Mouse (Mus musculus): ENCODE results near the gene Lrp1.

Gene Lrp1

DNA sequence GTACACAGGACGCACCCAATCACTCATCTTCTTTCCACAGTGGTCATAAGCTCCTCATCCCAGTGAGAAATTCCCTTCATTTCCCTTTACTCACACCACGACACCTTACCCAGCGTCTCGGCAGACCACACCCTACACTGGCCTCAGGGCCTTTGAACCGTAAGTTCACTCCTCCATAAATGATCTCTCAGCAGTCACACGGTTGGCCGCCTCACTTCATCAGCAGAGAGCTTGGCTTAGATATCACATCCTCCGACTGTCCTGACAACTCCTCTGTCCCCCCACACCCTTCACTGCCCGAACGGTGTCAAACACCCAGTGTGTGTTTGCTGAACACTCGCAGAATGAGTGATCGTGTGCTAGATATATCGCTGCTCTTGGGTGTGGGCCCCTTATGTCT is 28.1 kb downstream of the Lrp1 start:
- no peak for DNase-seq (ENCODE audit: low read depth, low spot score)

DNA sequence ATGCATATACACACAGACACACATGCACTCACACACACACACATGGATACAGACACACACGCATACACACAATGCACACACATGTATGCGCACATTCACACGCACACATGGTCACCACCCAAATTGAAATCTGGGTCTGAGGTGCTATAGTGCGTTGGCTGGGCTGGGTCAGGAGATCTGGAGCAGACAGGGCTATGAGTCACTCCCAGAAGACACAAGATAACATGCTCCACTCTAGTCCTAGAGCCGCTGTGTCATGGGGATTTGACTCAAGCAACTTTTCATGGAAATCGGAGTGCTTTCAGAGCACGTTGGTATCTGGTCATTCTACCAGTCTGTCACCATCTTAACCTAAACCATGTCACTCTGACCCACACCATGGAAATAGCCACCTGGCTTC is 28.5 kb downstream of the Lrp1 start:
- no peak for DNase-seq (ENCODE audit: low read depth, low spot score)

DNA sequence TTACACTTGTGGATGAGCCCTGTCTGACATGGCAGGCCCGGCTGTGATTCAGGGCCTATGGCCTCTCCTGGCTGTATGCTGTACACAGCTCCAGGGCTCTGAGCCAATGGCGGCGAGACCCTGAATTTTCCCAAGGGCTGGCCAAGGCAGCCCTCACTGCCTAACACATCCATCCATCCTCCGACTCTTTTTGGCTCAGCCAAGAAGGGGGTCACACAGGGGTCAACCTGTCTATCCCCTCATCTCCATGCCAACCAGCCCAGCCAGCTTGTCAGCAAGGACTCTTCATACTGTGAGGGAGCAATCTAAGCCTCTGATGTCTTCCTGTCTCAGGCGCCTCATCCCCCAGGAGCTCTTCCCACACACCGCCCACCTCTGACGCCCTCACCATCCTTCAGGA is 29.4 kb downstream of the Lrp1 start:
- peak; percentile 82 for DNase-seq (ENCODE audit: low read depth, low spot score)

- DNase-seq (ENCODE audit: low read depth, low spot score), result peak; percentile 55
These were observed 30.0 kb downstream of the Lrp1 start for GRCm38 (mm10) chr10:127590831-127591451.

- DNase-seq (ENCODE audit: low read depth, low spot score), result peak; percentile 87
These were observed 30.7 kb downstream of the Lrp1 start for GRCm38 (mm10) chr10:127590256-127590655.

DNA sequence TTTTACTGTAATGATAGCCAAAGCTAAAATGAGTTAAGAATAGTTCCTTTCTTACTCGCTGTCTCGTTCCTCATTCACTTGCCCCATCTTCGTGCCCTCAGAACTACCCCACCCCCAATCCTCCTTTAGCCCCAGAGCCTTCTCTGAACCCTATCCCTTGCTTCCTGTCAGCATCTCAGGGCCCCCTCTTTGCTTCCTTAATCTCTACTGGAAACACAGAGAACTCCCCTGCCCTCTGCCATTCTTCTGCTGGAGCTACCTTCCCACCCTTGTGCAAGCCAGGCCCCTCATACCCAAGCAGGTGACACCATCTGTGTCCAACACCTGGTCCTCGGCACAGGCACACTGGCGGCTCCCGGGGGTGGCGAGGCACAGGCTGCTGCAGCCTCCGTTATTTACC is 33.2 kb downstream of the Lrp1 start:
- no peak for DNase-seq (ENCODE audit: low read depth, low spot score)

DNA sequence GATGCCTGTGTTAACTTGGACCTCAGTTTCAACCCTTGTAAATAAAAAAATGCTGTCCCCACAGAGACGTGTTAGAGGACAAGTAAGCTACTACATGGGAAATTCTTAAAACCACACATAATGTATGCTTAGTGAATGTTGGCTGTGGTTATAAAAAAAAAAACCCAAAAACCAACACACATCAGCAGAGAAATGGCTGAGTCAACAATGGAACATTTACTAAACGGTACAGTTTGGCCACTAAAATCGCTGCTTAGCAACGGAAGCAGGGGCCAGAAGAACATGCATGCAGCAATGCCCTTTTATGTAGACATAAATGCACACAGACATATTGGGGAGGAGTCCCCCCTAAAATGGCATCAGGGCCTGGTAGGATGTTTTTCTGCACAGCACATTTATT is 34.7 kb downstream of the Lrp1 start:
- no peak for DNase-seq (ENCODE audit: low read depth, low spot score)

GRCm38 (mm10) chr10:127585598-127585997 is 35.4 kb downstream of the Lrp1 start:
- peak; percentile 37 for DNase-seq (ENCODE audit: low read depth, low spot score)

DNA sequence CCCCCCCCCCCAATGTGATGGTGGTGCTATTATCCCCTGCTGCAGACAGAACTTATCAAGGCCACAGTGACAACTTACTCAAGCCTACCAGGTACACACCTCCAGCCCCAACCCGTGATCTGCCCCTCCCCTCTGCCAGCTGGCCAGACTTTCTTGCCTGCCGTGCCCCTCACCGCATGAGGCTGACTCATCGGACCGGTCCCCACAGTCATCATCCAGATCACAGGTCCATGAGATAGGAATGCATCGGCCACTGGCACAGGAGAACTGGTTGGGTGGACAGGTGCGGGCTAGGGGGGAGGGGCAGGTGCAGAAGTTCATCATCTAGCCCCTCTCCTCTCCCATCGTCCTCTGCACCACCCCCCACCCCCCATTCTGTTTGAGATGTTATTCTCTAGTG is 37.3 kb downstream of the Lrp1 start:
- DNase-seq (ENCODE audit: low read depth, low spot score), result no peak

- no peak for DNase-seq (ENCODE audit: low read depth, low spot score)
These were observed 39.7 kb downstream of the Lrp1 start for GRCm38 (mm10) chr10:127581291-127581690.

- no peak for DNase-seq (ENCODE audit: low read depth, low spot score)
These were observed 43.0 kb downstream of the Lrp1 start for GRCm38 (mm10) chr10:127577982-127578381.

- DNase-seq (ENCODE audit: low read depth, low spot score), result no peak
These were observed 43.8 kb downstream of the Lrp1 start for GRCm38 (mm10) chr10:127577156-127577555.

- peak; percentile 57 for DNase-seq (ENCODE audit: low read depth, low spot score)
These were observed 44.5 kb downstream of the Lrp1 start for GRCm38 (mm10) chr10:127576381-127576961.

GRCm38 (mm10) chr10:127575741-127576140 is 45.2 kb downstream of the Lrp1 start:
- no peak for DNase-seq (ENCODE audit: low read depth, low spot score)

DNA sequence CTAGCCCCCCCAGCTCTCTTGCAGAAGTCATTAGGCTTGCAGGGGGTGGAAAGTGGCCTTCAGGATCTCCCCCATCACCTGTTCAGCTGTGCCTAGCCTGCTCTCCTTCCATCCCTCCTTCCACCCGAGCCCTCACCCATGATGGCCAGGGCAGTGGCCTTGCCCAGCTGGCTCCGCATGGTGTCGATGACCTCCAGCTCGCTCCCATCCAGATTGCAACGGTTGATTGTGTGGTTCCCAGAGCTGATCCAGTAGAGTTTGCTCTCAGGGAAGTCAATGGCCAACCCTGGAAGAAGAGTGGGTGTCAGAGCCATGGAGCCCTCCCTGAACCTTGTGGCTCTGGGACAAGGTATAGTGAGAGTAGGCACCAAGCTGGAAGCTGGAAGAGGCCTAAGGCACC is 48.7 kb downstream of the Lrp1 start:
- no peak for DNase-seq (ENCODE audit: low read depth, low spot score)

DNA sequence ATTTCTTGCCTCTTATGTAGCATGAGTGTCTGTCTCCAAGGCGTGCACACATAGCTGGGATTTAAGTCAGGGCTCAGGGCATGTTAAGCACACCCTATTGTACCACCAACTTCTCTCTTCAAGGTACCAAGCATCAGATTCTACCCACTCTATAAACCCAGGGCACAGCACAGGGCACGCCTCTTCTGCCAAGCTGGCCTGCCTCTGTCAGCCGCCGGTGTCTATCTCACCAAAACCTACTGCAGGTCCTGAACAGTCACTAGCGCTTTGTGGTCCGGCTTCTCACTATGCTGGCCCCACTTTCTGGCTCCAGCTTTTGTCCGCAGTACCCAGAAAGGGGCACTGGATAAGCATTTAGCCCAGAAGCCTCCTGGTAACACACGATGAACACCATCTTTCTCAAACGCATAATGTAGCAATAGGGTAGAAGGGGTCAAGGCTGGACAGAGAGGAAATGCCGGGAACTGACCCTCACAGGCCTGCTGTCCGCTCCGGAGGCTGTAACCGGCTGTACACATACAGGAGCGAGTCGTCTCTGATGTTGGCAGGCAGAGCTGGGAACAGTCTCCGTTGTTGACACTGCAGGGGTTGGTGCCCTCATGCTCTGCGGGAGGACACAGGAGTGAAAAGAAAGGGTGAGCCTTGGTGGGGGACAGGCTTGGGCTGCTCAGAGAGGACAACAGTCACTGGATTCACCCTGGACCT is 49.9 kb downstream of the Lrp1 start:
- DNase-seq (ENCODE audit: low read depth, low spot score), result no peak

DNA sequence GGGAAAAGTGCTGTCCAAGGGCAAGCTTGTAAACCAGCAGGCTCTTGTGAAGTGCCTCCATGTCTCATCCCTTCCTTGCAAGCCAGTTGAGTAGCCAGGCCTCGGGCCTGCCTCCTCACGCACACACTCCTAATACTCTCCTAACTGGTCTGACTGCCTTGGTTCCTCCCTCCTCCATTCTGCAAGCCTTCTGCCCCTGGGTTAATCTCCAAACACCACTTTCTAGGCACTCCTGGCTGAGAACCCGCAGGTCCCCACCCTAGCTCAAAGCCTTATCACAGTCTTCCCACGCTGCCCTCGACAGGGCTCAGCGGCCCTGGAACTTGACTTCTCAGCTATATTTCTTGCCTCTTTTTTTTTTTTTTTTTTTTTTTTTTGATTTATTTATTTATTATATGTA is 50.6 kb downstream of the Lrp1 start:
- DNase-seq (ENCODE audit: low read depth, low spot score), result no peak

- peak; percentile 87 for DNase-seq (ENCODE audit: low read depth, low spot score)
These were observed 51.5 kb downstream of the Lrp1 start for GRCm38 (mm10) chr10:127569450-127569849.

DNA sequence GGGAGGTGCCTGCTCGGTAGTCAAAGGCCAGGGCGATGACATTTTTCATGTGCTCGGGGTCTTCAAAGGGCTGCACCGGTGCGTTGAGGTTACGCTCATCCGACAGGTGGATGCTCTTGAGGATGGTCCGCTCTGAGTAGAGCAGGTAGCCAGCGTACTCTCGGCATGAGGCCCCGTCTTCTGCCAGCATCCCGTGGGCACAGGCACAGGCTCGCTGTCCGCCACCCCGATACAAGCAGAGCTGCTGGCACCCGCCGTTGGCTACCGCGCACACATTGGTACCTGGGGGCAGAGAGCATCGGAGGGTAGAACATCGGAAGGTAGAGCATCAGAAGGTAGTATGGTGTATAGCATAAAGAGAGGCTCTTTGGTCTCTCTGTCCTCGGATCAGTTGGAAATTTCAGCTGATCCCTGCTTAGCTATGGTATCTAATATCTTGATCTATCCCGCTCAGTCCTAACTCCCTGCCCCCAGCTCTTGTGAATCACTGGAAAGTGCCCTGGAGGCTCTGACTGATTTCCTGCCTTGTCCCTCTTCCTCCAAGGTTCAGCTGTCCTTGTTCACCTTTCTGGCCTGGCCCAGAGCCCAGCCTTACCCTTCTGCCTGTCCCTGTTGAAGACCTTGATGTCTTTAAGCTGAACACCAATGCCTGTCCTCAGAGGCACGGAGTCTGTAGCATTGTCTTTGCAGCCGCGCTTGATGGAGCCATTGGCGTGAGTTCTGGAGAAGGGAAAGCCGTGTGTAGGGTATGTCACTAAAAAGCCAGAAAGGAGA is 54.2 kb downstream of the Lrp1 start:
- DNase-seq (ENCODE audit: low read depth, low spot score), result no peak

DNA sequence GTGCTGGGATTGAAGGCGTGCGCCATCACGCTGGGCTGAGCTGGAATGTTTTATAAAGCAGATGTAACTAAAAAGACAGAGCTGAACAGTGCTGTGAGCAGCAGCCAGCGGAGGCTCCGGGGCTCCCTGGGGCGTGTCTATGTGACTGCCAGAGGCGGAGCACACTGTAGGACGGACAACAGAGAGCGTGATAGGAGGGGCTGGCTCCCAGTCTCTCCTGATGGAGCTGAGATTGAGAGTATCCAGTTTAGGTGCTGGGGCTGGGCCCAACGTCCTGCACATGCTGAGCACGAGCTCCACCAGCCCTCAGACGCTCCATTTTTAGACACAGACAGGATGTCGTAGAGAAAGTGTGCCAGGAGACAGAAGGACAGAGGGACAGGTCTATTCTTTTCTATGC is 56.6 kb downstream of the Lrp1 start:
- peak; percentile 82 for DNase-seq (ENCODE audit: low read depth, low spot score)

GRCm38 (mm10) chr10:127563840-127564239 is 57.1 kb downstream of the Lrp1 start:
- no peak for DNase-seq (ENCODE audit: low read depth, low spot score)

GRCm38 (mm10) chr10:127561145-127561544 is 59.8 kb downstream of the Lrp1 start:
- no peak for DNase-seq (ENCODE audit: low read depth, low spot score)
